ENCODE assay signal across 9 mouse cellular contexts in the genomic region with DNA sequence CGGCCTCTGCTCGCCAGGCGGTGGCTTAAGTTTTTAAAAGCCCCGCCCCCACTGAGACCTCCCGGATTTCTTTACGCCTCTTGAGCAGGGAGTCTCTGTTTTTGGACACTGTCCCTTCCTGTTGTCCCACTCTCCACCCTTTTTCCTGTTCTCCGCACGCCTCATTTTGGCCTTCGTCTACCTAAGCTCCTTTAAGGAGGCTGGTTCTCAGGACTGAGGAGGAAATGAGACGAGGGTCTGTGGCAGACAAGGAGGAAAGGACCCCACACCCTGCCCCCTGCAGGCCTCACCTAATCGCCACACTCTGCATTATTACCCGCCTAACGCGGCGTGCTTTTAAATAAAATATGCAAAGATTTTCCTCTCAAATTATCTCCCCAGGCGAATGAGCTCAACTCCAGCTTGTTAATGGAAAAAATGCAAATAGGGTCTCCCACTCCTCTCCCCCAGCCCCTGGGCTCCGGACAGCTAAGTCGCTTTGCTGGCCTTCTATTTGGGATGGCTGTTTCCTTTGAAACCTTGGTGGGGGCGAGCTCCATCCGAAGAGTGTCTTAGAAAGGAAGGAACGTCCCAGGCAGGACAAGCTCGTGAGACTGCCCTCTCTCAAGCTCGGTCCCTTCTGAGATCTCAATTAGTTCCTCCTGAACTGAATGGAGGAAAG. TPM values are rescaled to one million over a fixed set of nuclear protein-coding genes. Genes with fewer than 3 reads are reported as not detected.
A peak's percentile ranks its signal among the peaks of the same experiment; 100 is the strongest.
DNase-seq lines count a peak whose midpoint lies in the region; ATAC-seq and TF ChIP-seq lines count a peak whose summit lies in the region.
"Had no signal": no experiment of that assay in that cellular context is flagged by ENCODE, and none has a peak within 500 bp of the region (broad histone marks: within the 10 kb centered on the region; RNA-seq: fewer than 3 reads in every experiment).

No protein-coding gene starts in this region.

- peak; percentile 42; the same call in 1 of the 2 replicates for ATAC-seq in lung, embryonic 15.5 days (ENCODE audit: borderline replicate concordance, extremely low read depth, low FRiP score, low TSS enrichment)
- peak; percentile 48 to 54; a peak in 3 of 4 replicates for ATAC-seq in hematopoietic stem cell, adult 5-6 weeks (replicated peaks in 1 of 2; ENCODE audit: insufficient read depth in 1 of 2, low FRiP score in 2 of 2, low TSS enrichment in 1 of 2, low read depth in 1 of 2, poor library complexity in 2 of 2, severe bottlenecking in 2 of 2)
- 0 out of 2 replicates have a peak, but pooled peaks have one; percentile 34 for ATAC-seq in limb, embryonic 14.5 days (ENCODE audit: low FRiP score, low read depth)
- ATAC-seq in neural tube, embryonic 14.5 days (ENCODE audit: low read depth) = no peak

- H3K4me3 ChIP-seq in lung, embryonic 15.5 days = peak overlapping the region; percentile 30
- peak overlapping the region; percentile 13; the same call in 1 of the 2 replicates for H3K4me3 ChIP-seq in limb, embryonic 14.5 days (replicated peaks; ENCODE audit: low read length)
- H3K4me3 ChIP-seq in neural tube, embryonic 14.5 days (ENCODE audit: low read depth, low read length) = no peak overlapping the region

- no peak for DNase-seq in lung, postnatal 14 days
- DNase-seq in limb, embryonic 14.5 days (ENCODE audit: low spot score) = no peak
- no peak for DNase-seq in T-cell, adult 2 months (ENCODE audit: low spot score)
- no peak for DNase-seq in cerebellum, adult 11-12 months
- DNase-seq in thymus, postnatal 36 days = no peak

- peaks cover 9% of the 10 kb centered on the region; the same call in 1 of the 2 replicates for H3K4me1 ChIP-seq in lung, embryonic 15.5 days
- H3K4me1 ChIP-seq in limb, embryonic 14.5 days (ENCODE audit: control insufficient read depth, insufficient read depth, low read length) = peaks cover 8% of the 10 kb centered on the region
- H3K4me1 ChIP-seq in neural tube, embryonic 14.5 days (ENCODE audit: control insufficient read depth, insufficient read depth, low read length) = peaks cover 7% of the 10 kb centered on the region; the same call in 1 of the 2 replicates

- H3K36me3 ChIP-seq in lung, embryonic 15.5 days = no peaks in the 10 kb centered on the region
- H3K36me3 ChIP-seq in limb, embryonic 14.5 days (ENCODE audit: control insufficient read depth, insufficient read depth, low read length) = no peaks in the 10 kb centered on the region
- H3K36me3 ChIP-seq in neural tube, embryonic 14.5 days (ENCODE audit: control insufficient read depth, insufficient read depth, low read length) = no peaks in the 10 kb centered on the region

- 5% methylated on average over 23 of the region's 23 CpGs for WGBS in lung, embryonic 15.5 days
- 4% methylated on average over 23 of the region's 23 CpGs for WGBS in limb, embryonic 14.5 days
- 4% methylated on average over 23 of the region's 23 CpGs for WGBS in neural tube, embryonic 14.5 days

- no peak overlapping the region for H3K9ac ChIP-seq in lung, embryonic 15.5 days
- peak overlapping the region; percentile 1; the same call in 1 of the 2 replicates for H3K9ac ChIP-seq in limb, embryonic 14.5 days (ENCODE audit: low read depth, low read length, severe bottlenecking)
- H3K9ac ChIP-seq in neural tube, embryonic 14.5 days (replicated peaks; ENCODE audit: low read depth, low read length) = no peak overlapping the region

- TF ChIP-seq POLR2A in limb, embryonic 14.5 days (IDR thresholded peaks at IDR 0.05; ENCODE audit: borderline replicate concordance, extremely low read depth, insufficient read depth, insufficient read length) = no peak

- H3K9me3 ChIP-seq in lung, embryonic 15.5 days = no peaks in the 10 kb centered on the region
- H3K9me3 ChIP-seq in limb, embryonic 14.5 days (ENCODE audit: control insufficient read depth, low read length) = no peaks in the 10 kb centered on the region
- H3K9me3 ChIP-seq in neural tube, embryonic 14.5 days (ENCODE audit: control insufficient read depth, low read length) = no peaks in the 10 kb centered on the region

- H3K27ac ChIP-seq in lung, embryonic 15.5 days = no peak overlapping the region
- H3K27ac ChIP-seq in limb, embryonic 14.5 days (replicated peaks; ENCODE audit: low read depth, low read length) = 0 out of 2 replicates have a peak overlapping the region, but pooled peaks have one; percentile 22
- no peak overlapping the region for H3K27ac ChIP-seq in neural tube, embryonic 14.5 days (ENCODE audit: low read depth, low read length)
- H3K27ac ChIP-seq: macrophage had no signal

- peak overlapping the region; percentile 57 for H3K4me2 ChIP-seq in lung, embryonic 15.5 days
- H3K4me2 ChIP-seq in limb, embryonic 14.5 days (replicated peaks; ENCODE audit: low read depth, low read length, severe bottlenecking) = peak overlapping the region; percentile 29
- peak overlapping the region; percentile 4; the same call in 1 of the 2 replicates for H3K4me2 ChIP-seq in neural tube, embryonic 14.5 days (ENCODE audit: low read depth, low read length)

- H3K27me3 ChIP-seq in lung, embryonic 15.5 days = no peaks in the 10 kb centered on the region
- no peaks in the 10 kb centered on the region for H3K27me3 ChIP-seq in limb, embryonic 14.5 days (ENCODE audit: control insufficient read depth, insufficient read depth, low read length)
- no peaks in the 10 kb centered on the region for H3K27me3 ChIP-seq in neural tube, embryonic 14.5 days (ENCODE audit: control insufficient read depth, insufficient read depth, low read length)

RNA-seq across cellular contexts. Expression of a gene that starts 17.5 kb away (rescaled TPM):
- 2.1 and 2.3 TPM in 2 replicates for polyA plus RNA-seq in lung, embryonic 15.5 days (2015; fragmentation: Nextera tagmentation; extraction: Ambion mirVana)
- 7.6 and 15.5 TPM in 2 replicates for total RNA-seq in hematopoietic stem cell, adult 5-6 weeks (2017)
- 11.7 and 12.1 TPM in 2 replicates for polyA plus RNA-seq in limb, embryonic 14.5 days (2012; rRNA removed)
- polyA plus RNA-seq in limb, embryonic 14.5 days (2014; fragmentation: Nextera tagmentation; extraction: Ambion mirVana) = 4.8 and 5.4 TPM in 2 replicates
- 16.5 and 23.7 TPM in 2 replicates for polyA plus RNA-seq in neural tube, embryonic 14.5 days (2014; fragmentation: Nextera tagmentation; extraction: Ambion mirVana)

RNA-seq across cellular contexts. Expression of a gene that starts 50.3 kb away (rescaled TPM):
- polyA plus RNA-seq in lung, embryonic 15.5 days (2015; fragmentation: Nextera tagmentation; extraction: Ambion mirVana) = 487 and 509 TPM in 2 replicates
- total RNA-seq in hematopoietic stem cell, adult 5-6 weeks (2017) = 106 and 109 TPM in 2 replicates
- 235 and 263 TPM in 2 replicates for polyA plus RNA-seq in limb, embryonic 14.5 days (2012; rRNA removed)
- 471 and 500 TPM in 2 replicates for polyA plus RNA-seq in limb, embryonic 14.5 days (2014; fragmentation: Nextera tagmentation; extraction: Ambion mirVana)
- 420 and 451 TPM in 2 replicates for polyA plus RNA-seq in neural tube, embryonic 14.5 days (2014; fragmentation: Nextera tagmentation; extraction: Ambion mirVana)

Comparison
In these comparisons a context has a peak if more than half of its experiments do, and no peak if none do; other contexts are left out.
1. H3K4me2 ChIP-seq: peak in every context shown above with its lines; median percentile 57 in lung, embryonic 15.5 days; 29 in limb, embryonic 14.5 days; 4 in neural tube, embryonic 14.5 days.